Mouse (Mus musculus): ENCODE measurements around the gene Nek5. TPM values are rescaled to one million over a fixed set of nuclear protein-coding genes. Genes with fewer than 3 reads are reported as not detected.

Nek5 gene
- polyA plus RNA-seq, 1 experiment from 2014 or later: 0.67 TPM

Other genes starting within 250 kb of the Nek5 start
- gene Defb9, start 239.6 kb downstream of the Nek5 start, polyA plus RNA-seq (2014; fragmentation: Nextera tagmentation; extraction: Ambion mirVana): not detected in 2 replicates
- 3.3 TPM in 1 of 2 replicates, not detected in the other for gene Defb11, start 218.6 kb downstream of the Nek5 start, polyA plus RNA-seq (2014; fragmentation: Nextera tagmentation; extraction: Ambion mirVana)
- not detected in 2 replicates for gene Defb15, start 192.3 kb downstream of the Nek5 start, polyA plus RNA-seq (2014; fragmentation: Nextera tagmentation; extraction: Ambion mirVana)
- not detected in 2 replicates for gene Defb35, start 186.7 kb downstream of the Nek5 start, polyA plus RNA-seq (2014; fragmentation: Nextera tagmentation; extraction: Ambion mirVana)
- gene Defb13, start 178.3 kb downstream of the Nek5 start, polyA plus RNA-seq (2014; fragmentation: Nextera tagmentation; extraction: Ambion mirVana): not detected in 2 replicates
- not detected in 2 replicates for gene Fam90a1a, start 166.3 kb downstream of the Nek5 start, polyA plus RNA-seq (2014; fragmentation: Nextera tagmentation; extraction: Ambion mirVana)
- not detected in 2 replicates for gene Ccdc70, start 155.3 kb downstream of the Nek5 start, polyA plus RNA-seq (2014; fragmentation: Nextera tagmentation; extraction: Ambion mirVana)
- 0.62 and 0.86 TPM in 2 replicates for gene Atp7b, start 64.7 kb downstream of the Nek5 start, polyA plus RNA-seq (2014; fragmentation: Nextera tagmentation; extraction: Ambion mirVana)
- 19.3 and 22.4 TPM in 2 replicates for gene Alg11, start 64.3 kb downstream of the Nek5 start, polyA plus RNA-seq (2014; fragmentation: Nextera tagmentation; extraction: Ambion mirVana)
- 4.1 and 5.8 TPM in 2 replicates for gene Nek3, start 41.4 kb upstream of the Nek5 start, polyA plus RNA-seq (2014; fragmentation: Nextera tagmentation; extraction: Ambion mirVana)
- gene Ckap2, start 60.8 kb upstream of the Nek5 start, polyA plus RNA-seq (2014; fragmentation: Nextera tagmentation; extraction: Ambion mirVana): 35.6 and 43.4 TPM in 2 replicates
- gene Vps36, start 67.8 kb upstream of the Nek5 start, polyA plus RNA-seq (2014; fragmentation: Nextera tagmentation; extraction: Ambion mirVana): 28.4 and 31.1 TPM in 2 replicates
- gene Thsd1, start 102.3 kb upstream of the Nek5 start, polyA plus RNA-seq (2014; fragmentation: Nextera tagmentation; extraction: Ambion mirVana): 11.2 and 13.1 TPM in 2 replicates
- not detected in 2 replicates for gene Tpte, start 158.4 kb upstream of the Nek5 start, polyA plus RNA-seq (2014; fragmentation: Nextera tagmentation; extraction: Ambion mirVana)